Mouse (Mus musculus) frontal cortex, adult 2 months (tissue): Measurements from ENCODE around the gene Fbxo46. TPM values are rescaled to one million over a fixed set of nuclear protein-coding genes. Genes with fewer than 3 reads are reported as not detected.
"Not testable (repeated sequence)": the region's sequence is repeated elsewhere in the genome, so short reads cannot be mapped to it uniquely, and the experiment has no call there.

Source experiments
- DNase-seq, 2 experiments: peaks; one replicate each; pipeline ENCODE4 v3.0.0; 2022; ENCODE audit warnings: low spot score in 1 of 2; ENCODE audit errors: extremely low spot score in 1 of 2
- polyA plus RNA-seq: library from polyadenylated mRNA; depleted of rRNA; stranded (reverse); fragments of >200 nt; gene quantifications from 2 replicates; pipeline ENCODE4 v1.2.3, GENCODE M21; 2012; rRNA removed

Fbxo46 gene
- polyA plus RNA-seq: 8.4 and 9.0 TPM in 2 replicates

DNA sequence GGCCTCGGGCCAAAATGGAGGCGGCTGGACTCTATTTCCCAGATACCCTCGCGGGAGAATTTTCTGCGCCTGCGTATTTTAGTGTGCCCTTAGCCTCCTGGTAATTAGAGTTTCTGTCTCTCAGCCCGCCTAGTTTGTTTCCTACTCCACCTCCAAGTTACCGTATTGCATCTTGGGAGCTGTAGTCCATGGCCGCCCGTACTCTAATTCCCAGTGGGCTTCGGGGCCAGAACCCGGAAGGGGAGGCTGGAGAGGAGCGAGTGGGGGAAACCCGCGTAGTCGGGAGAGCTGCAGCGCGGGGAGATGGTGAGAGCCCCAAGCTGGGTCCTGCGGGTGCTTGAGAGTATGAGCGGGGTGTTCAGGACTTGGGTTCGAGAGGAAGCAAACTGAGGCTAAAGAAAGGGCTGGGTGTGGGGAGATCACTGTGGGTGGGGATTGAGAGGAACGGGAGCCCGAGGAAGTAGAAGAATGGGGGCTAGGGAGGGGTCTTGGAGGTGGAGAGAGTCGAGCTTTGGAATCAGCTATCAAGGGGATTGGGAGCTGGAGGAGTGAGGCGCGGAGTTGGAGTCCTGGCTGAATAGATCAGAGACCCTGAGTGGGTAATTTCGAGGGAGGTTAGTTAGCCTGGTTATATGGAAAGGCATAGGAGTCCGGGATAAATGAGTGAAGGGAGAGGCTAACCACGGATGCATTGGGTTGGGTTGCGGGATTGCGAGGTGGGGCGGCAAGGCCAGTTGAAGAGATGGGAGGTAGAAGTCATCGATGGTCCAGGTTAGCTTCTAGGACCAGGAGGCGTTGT is at the start of gene Fbxo46:
Fbxo46 (plus strand) TSS at position 229 of the 799 bp plus-strand sequence.
- DNase-seq: peak; percentile 96 to 97

DNA sequence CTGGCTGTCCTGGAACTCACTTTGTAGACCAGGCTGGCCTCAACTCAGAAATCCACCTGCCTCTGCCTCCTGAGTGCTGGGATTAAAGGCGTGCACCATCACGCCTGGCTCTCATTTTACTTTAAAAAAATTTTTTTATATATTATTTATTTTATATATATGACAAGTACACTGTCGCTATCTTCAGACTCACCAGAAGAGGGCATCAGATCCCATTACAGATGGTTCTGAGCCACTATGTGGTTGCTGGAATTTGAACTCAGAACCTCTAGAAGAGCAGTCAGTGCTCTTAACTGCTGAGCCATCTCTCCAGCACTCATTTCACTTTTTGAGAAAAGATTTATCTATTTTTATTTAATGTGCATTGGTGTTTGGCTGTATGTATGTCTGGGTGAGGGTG is 48.6 kb upstream of the Fbxo46 start:
- DNase-seq: not testable (repeated sequence)

DNA sequence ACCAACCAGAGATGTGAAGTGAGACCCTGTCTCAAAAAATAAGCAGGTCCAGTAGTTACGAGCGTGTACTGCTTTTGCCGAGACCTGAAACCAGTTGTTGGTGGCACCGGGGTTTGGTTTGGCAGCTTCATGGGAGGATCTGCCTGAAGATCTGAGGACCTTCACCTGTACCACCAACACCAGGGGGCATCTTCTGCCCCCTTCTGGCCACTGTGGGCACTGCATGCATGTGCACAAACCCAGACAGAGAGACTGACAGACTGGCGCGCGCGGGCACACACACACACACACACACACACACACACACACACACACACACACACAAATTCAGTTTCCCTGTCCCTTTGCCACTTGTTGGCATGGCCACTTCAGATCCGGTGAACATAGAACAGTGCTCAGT is 46.2 kb upstream of the Fbxo46 start:
- DNase-seq: peak in 1 of 2 experiments; percentile 56

DNA sequence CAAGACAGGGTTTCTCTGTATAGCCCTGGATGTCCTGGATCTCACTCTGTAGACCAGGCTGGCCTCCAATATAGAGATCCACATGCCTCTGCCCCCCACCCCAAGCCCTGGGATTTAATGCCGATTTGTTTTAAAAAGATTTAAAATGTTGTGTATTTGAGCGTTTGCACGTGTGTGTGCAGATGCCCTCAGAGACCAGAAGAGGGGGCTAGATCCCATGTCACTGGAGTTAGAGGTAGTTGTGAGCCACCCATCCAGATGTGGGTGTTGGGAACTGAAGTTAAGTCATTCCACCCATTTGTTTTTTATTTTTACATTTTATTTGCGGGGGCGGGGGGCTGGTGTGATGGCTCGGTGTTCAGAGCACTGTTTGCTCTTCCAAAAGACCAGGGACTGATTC is 45.2 kb upstream of the Fbxo46 start:
- DNase-seq: no peak

DNA sequence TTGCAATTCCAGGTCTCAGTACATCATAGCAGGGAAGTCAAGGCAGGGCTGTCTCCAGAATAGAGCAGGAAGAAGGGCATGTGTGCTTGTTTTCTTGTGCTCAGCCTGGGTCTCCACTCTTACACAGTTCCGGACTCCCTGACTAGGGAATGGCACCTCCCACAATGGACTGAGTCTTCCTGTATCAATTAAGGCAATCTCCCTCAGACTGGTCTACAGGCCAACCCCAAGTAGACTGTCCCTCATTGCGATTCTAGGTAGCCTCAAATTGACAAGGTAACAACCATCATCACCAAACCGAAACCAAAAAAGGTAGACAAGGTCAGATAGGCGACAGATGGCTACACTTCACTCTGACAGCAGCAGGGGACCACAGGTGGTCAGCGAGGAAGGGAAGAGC is 44.4 kb upstream of the Fbxo46 start:
- DNase-seq: no peak

DNA sequence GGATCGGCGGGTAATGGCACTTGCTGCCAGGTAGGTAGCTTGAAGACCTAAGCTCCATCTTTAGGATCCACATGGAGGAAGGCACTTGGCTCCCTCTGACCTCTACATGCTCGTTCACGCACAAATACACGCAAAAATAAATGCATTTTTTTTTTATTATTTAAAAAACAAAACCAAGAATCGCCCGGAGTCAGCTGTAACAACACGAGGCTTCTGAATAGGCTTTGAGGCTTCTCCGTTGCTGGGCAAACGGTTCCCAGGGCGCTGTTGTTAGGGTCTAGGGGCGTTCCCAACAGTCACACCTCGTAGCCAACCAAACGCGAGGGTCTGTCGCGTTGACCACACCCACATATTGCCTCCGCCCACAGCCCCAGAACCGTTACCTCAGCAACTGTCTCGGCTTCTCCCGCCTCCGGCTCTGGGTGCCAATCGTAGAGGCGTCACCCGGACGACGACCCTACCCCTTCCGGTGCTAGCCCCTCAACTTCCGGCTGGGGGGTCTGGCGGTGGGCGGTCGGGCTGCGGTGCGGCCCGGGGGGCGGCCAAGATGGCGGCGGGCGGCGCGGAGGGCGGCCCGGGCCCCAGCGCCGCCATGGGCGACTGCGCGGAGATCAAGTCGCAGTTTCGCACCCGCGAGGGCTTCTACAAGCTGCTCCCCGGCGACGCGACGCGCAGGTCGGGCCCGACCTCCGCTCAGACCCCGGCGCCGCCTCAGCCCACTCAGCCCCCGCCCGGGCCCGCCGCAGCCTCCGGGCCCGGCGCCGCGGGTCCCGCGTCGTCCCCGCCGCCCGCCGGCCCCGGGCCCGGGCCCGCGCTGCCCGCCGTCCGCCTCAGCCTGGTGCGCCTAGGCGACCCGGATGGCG is 43.7 kb upstream of the Fbxo46 start, which contains the start of gene Dmwd:
Dmwd (plus strand) TSS at position 505 of the 863 bp plus-strand sequence.
- DNase-seq: peak; percentile 96 to 97

DNA sequence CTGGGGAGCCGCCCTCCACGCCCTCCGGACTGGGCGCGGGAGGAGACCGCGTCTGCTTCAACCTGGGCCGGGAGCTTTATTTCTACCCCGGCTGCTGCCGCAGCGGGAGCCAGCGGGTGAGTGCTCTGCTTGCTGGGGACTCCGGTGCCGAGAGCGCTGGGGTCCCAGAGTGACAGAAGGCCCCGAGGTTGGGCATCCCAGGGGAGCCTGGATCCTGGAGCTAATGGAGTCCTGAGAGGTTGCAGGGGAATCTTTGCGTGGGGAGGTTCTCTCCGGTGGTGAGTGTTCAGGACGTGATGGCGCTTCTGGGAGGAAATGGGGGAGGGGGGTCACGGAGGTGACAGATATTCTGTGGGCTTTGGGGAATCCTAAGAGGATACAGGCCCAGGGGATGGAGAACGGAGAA is 43.1 kb upstream of the Fbxo46 start:
- DNase-seq: no peak

DNA sequence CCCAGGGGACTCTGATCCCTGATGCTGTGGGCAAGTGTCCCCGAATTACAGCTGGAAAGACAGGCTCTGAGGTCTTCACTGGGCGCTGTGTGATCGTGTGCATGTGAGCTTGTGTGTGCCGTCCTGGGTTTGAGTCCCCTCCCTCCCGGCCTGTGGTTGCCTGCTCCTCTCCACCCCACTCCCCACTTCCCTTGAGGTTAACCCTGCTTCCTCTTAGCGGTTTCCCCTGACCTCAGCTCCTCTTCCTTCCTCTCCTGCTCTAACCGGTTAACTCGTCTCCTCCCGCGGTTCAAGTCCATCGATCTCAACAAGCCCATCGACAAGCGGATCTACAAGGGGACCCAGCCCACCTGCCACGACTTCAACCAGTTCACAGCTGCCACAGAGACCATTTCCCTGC is 41.9 kb upstream of the Fbxo46 start:
- DNase-seq: no peak

DNA sequence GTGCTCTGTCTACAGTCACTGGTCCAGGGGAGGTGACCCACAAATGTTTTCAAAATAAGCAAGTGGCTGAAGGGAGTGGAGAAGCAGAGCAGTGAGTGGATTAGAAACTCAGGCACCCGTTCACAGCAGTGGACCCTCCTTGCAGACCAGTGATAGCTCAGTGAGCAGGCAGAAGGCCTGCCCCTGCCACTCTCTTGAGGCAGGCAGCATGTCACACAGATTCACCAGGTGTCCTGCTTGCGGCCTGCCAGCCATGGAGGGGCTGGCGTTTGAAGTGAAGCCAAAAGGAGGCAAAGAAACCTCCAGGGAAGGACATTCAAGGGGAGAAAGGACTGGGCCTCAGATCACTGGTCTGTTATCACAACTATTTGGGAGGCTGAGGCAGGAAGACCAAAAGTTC is 40.9 kb upstream of the Fbxo46 start:
- no peak for DNase-seq

DNA sequence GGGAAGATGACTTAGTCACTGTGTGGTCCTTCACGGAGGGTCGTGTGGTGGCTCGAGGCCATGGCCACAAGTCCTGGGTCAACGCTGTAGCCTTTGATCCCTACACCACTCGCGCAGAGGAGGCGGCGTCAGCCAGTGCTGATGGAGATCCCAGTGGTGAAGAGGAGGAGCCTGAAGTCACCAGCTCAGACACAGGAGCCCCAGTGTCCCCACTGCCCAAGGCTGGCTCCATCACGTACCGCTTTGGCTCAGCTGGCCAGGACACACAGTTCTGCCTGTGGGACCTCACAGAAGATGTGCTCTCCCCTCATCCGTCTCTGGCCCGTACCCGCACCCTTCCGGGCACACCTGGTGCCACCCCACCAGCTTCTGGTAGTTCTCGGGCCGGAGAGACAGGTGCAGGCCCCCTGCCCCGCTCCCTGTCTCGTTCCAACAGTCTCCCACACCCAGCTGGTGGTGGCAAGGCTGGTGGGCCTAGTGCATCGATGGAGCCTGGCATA is 39.2 kb upstream of the Fbxo46 start:
- no peak for DNase-seq

DNA sequence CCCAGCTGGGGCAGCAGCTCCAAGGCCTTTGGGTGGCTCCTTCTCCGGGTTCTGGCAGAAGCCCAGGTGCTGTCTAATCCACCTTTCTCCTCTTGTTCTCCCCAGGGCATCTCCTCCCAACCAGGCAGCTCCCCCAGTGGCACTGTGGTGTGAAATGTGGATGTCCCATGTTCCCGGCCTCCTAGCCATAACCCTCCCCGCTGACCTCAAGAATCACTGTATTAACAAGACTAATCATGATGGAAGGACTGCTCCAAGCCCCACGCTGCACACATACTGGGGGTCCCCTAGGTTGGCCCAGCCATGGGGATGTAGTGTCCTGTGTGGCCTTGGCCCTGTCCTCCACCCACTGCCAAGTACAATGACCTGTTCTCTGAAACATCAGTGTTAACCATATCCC is 37.5 kb upstream of the Fbxo46 start:
- no peak for DNase-seq

DNA sequence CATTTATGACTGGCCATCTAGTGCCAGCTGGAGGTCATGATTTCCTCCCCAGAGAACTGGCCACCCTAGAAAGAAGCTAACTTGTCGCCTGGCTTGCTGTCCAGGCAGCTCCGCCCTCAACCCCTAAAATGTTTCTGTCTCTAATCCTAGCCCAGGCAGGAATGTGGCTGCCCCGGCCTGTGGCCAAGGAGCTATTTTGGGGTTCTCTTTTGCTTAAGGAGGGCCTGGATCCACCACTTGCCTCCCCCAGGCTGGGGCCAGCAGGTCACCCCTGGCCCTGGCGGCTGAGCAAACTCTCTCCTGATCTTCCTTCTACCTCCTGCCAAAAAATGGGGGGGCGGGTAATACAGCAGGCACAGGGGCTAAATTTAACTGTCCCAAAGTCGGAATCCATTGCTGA is 36.6 kb upstream of the Fbxo46 start:
- DNase-seq: no peak

DNA sequence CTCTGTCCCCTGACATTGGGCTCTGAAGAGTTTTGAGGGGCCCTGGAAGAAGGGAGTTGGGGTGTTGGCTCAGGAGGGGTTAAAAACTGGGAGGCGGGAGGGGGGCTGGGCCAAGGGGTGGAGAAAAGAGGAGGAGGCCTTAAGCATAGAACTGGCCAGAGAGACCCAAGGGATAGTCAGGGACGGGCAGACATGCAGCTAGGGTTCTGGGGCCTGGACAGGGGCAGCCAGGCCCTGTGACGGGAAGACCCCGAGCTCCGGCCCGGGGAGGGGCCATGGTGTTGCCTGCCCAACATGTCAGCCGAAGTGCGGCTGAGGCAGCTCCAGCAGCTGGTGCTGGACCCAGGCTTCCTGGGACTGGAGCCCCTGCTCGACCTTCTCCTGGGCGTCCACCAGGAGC is 36.0 kb upstream of the Fbxo46 start, which contains the start of gene Dmpk:
Dmpk (plus strand) TSS at position 149 of the 400 bp plus-strand sequence.
- no peak for DNase-seq

DNA sequence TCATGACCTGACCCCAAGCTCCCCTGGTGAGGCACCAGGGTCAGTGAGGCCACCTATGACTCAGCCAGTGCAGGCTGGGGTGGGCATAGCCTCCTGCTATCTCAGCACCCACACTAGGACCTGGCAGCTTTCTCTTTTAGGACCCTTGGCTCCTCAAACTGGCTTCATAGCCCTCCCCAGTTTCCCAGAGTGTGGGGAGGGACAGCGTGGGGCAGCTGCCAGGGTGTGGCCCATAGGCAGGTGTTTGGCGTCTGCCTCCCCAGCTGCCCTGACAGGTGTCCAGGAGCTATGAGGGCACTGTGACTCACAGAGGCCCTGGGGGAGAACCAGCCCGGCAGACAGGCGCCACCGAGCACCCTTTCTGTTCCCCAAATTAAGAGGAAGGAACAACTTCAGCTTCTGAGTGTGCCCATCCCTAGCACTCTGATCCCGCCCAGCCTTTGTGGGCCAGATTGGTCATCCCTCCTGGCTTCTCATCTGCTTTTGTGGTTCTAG is 35.3 kb upstream of the Fbxo46 start:
- DNase-seq: no peak

DNA sequence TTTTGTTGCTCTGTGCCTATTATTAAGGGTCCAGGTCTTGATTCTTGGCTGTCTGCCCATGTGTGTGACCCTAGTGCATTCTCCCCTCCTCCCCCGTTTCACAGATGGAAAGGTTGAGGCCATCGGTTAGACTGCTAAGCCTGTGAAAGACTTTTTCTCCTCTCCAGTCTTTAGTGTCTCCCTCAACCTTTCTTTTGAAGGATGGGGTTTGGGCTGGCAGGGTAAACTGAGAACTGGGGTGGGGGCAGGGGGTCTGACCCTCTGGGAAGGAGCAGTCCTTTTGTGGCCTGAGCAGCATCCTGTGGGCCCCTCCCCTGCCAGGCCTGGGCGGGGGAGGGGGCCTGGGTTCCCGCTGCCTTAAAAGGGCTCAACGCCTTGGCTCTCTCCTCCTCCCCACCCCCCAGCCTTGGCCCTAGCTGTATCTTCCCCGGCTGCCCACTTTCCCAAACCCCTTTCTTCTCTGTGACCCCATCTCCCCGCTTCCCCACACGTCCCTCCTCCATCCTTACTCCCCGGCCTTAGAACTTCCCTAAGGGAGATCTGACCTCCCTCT is 34.7 kb upstream of the Fbxo46 start:
- no peak for DNase-seq

DNA sequence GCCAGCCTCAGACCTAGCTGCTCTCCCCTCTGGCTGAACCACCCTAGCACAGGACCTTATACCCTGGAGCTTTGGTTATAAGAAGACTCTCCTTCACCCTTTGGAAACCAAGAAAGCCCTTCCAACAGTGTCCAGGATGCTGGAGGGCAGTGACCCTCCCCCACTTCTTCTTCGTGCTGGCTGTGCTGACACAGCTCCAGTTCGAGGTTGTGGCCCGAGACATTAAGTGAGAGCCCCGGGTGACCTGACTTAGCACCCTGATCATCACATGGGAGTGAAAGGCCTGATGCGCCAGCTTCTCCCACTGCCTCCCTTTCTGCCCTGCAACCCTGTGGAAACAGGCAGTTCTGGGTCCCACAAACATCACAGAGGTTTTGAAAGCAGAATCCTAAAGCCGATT is 34.2 kb upstream of the Fbxo46 start:
- DNase-seq: no peak

DNA sequence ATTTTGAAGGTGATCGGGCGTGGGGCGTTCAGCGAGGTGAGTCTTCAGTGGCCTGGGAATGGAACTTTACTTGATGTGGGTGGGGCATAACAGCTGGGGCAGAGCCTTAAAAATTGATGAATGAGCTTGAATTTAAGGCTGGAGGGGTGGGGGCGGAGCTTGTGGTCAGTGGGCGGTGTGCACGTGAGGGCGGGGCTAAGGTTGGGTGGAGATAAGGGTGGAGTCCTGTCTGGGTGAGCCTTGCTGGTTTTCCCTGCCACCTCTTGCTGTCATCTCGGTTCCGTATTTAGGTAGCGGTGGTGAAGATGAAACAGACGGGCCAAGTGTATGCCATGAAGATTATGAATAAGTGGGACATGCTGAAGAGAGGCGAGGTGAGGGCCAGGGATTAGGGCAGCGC is 33.6 kb upstream of the Fbxo46 start:
- no peak for DNase-seq

DNA sequence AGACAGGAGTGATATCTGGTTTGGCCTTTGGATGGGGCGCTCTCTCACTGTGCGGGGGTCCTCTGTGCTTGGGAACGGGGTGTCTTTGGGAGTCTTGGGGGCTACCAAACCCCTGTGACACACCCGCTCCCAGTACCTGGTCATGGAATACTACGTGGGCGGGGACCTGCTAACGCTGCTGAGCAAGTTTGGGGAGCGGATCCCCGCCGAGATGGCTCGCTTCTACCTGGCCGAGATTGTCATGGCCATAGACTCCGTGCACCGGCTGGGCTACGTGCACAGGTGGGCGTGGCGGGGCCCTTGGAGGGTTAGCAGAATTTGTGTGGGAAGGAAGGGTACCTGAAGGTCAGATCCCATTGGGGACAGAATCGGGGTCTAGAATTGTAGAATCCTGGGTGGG is 32.9 kb upstream of the Fbxo46 start:
- no peak for DNase-seq

DNA sequence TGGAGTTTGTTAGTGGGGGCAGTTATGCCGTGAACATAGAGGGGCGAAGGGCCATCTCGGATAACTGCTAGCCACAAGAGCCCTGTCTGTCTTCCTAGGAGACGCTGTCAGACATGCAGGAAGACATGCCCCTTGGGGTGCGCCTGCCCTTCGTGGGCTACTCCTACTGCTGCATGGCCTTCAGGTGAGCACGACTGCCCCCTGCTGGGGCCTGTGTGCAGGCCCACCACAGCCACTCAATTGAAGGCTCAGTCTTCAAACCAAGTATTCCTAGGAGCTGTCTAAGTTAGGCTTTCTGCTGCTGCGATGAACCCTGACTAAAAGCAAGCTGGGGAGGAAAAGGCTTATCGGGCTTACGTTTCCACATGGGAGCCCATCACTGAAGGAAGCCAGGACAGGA is 30.8 kb upstream of the Fbxo46 start:
- peak in 1 of 2 experiments; percentile 63 for DNase-seq

DNA sequence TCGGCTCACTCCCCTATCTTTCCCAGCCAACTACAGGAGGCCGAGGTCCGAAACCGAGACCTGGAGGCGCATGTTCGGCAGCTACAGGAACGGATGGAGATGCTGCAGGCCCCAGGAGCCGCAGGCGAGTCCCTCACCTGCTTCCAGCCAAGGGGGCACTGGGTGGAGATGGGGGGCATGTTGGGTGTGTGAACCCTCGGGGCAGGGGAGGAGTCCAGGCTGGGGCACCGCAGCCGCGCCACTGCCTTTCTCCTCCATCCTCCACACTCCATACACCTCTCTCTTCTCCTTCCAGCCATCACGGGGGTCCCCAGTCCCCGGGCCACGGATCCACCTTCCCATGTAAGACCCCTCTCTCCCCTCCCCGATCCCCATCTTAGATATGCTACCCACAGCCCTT is 27.7 kb upstream of the Fbxo46 start:
- DNase-seq: no peak
